ENCODE assay signal across 27 mouse cellular contexts in the genomic region with DNA sequence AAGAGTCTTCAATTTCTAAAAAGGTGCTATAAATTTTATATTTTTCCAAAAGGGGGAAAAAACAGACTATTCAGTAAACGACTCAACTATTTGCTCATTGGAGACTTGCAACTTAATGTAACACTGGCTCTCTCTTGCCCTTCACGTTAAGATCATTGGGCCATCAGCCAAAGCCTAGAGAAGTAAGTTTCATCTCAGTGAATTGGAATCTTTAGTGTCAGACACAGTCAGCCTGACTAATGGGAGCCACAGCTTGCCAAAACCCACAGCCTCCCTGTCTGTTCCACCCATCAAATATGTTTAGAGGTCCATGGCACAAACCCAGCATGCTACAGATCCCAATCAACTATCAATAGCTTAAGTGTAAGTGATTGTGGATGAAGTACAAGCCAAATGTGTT.
DNase-seq lines count a peak whose midpoint lies in the region; ATAC-seq and TF ChIP-seq lines count a peak whose summit lies in the region.
"Had no signal": no experiment of that assay in that cellular context is flagged by ENCODE, and none has a peak within 500 bp of the region (broad histone marks: within the 10 kb centered on the region; RNA-seq: fewer than 3 reads in every experiment).

No protein-coding gene starts in this region.

- no peak for TF ChIP-seq CTCF in intestine, postnatal 0 days (IDR thresholded peaks at IDR 0.05; ENCODE audit: low read depth)

- peak; percentile 2 for DNase-seq in gastrocnemius, adult 18-20 months (ENCODE audit: low spot score)
- no peak for DNase-seq in gastrocnemius, postnatal 25 days
- peak; percentile 82 for DNase-seq in Muller cell, postnatal 12 days (ENCODE audit: inconsistent ontology term)
- DNase-seq in embryonic facial prominence, embryonic 14.5 days (ENCODE audit: low spot score): peak; percentile 71
- DNase-seq in layer of hippocampus, adult 9-11 months: no peak
- no peak for DNase-seq in liver, embryonic 11.5 days (ENCODE audit: low spot score)
- DNase-seq: adrenal gland, postnatal 25 days; cerebellum, adult 18-20 months; cerebellum, postnatal 10 days; gastrocnemius, postnatal 36 days; heart, adult 18-20 months; kidney, adult 18-20 months; lung, embryonic 14.5 days; lung, postnatal 14 days; right cerebral cortex, adult 18-20 months; spleen, adult 18-20 months; thymus, postnatal 14 days had no signal

- no peak overlapping the region for H3K4me3 ChIP-seq in embryonic facial prominence, embryonic 14.5 days (ENCODE audit: low read depth, low read length)
- H3K4me3 ChIP-seq in intestine, postnatal 0 days (ENCODE audit: low read depth, low read length): no peak overlapping the region
- no peak overlapping the region for H3K4me3 ChIP-seq in liver, embryonic 11.5 days (ENCODE audit: low read depth, low read length)
- H3K4me3 ChIP-seq: forebrain, embryonic 10.5 days; heart, embryonic 12.5 days; limb, embryonic 12.5 days; liver, embryonic 15.5 days; midbrain, embryonic 10.5 days; midbrain, embryonic 15.5 days had no signal

- WGBS in embryonic facial prominence, embryonic 14.5 days: 60% methylated on average over 2 of the region's 2 CpGs
- 56% methylated on average over 2 of the region's 2 CpGs for WGBS in intestine, postnatal 0 days
- 73% methylated on average over 2 of the region's 2 CpGs for WGBS in liver, embryonic 11.5 days

- peaks cover 8% of the 10 kb centered on the region for H3K27me3 ChIP-seq in embryonic facial prominence, embryonic 14.5 days (replicated peaks; ENCODE audit: control insufficient read depth, insufficient read depth, low read length)
- H3K27me3 ChIP-seq in intestine, postnatal 0 days (replicated peaks; ENCODE audit: control insufficient read depth, insufficient read depth, low read length): no peaks in the 10 kb centered on the region
- H3K27me3 ChIP-seq in liver, embryonic 11.5 days (replicated peaks; ENCODE audit: control insufficient read depth, insufficient read depth, low read length): 0 out of 2 replicates have a peak, but pooled peaks cover 3% of the 10 kb centered on the region
- H3K27me3 ChIP-seq: CH12.LX; heart, embryonic 12.5 days; liver, embryonic 15.5 days had no signal

- H3K4me2 ChIP-seq in embryonic facial prominence, embryonic 14.5 days (ENCODE audit: low read depth, low read length): no peak overlapping the region
- H3K4me2 ChIP-seq in intestine, postnatal 0 days (replicated peaks; ENCODE audit: low read depth): no peak overlapping the region
- no peak overlapping the region for H3K4me2 ChIP-seq in liver, embryonic 11.5 days
- H3K4me2 ChIP-seq: heart, embryonic 12.5 days; hindbrain, embryonic 14.5 days; limb, embryonic 12.5 days; liver, embryonic 15.5 days; lung, embryonic 14.5 days; midbrain, embryonic 15.5 days had no signal

- H3K36me3 ChIP-seq in embryonic facial prominence, embryonic 14.5 days (ENCODE audit: control insufficient read depth, insufficient read depth, low read length): no peaks in the 10 kb centered on the region
- H3K36me3 ChIP-seq in intestine, postnatal 0 days (ENCODE audit: control insufficient read depth, insufficient read depth): no peaks in the 10 kb centered on the region
- H3K36me3 ChIP-seq in liver, embryonic 11.5 days (ENCODE audit: control insufficient read depth, insufficient read depth, low read length): no peaks in the 10 kb centered on the region
- H3K36me3 ChIP-seq: heart, embryonic 12.5 days; limb, embryonic 12.5 days; liver, embryonic 15.5 days; midbrain, embryonic 10.5 days; midbrain, embryonic 15.5 days had no signal

- no peaks in the 10 kb centered on the region for H3K9me3 ChIP-seq in embryonic facial prominence, embryonic 14.5 days (ENCODE audit: control insufficient read depth, low read length)
- no peaks in the 10 kb centered on the region for H3K9me3 ChIP-seq in intestine, postnatal 0 days (ENCODE audit: control insufficient read depth)
- no peaks in the 10 kb centered on the region for H3K9me3 ChIP-seq in liver, embryonic 11.5 days (ENCODE audit: control insufficient read depth, low read length)
- H3K9me3 ChIP-seq: forebrain, embryonic 10.5 days; heart, embryonic 12.5 days; limb, embryonic 12.5 days; liver, embryonic 15.5 days; midbrain, embryonic 10.5 days; midbrain, embryonic 15.5 days had no signal

- 0 out of 2 replicates have a peak, but pooled peaks cover 9% of the 10 kb centered on the region for H3K4me1 ChIP-seq in embryonic facial prominence, embryonic 14.5 days (ENCODE audit: control insufficient read depth, insufficient read depth, low read length)
- no peaks in the 10 kb centered on the region for H3K4me1 ChIP-seq in intestine, postnatal 0 days (replicated peaks; ENCODE audit: control insufficient read depth, insufficient read depth, low read length)
- no peaks in the 10 kb centered on the region for H3K4me1 ChIP-seq in liver, embryonic 11.5 days (replicated peaks; ENCODE audit: control insufficient read depth, insufficient read depth, low read length)
- H3K4me1 ChIP-seq: forebrain, embryonic 10.5 days; liver, embryonic 15.5 days; midbrain, embryonic 10.5 days; midbrain, embryonic 15.5 days had no signal

- no peak overlapping the region for H3K9ac ChIP-seq in embryonic facial prominence, embryonic 14.5 days (ENCODE audit: low read depth, low read length)
- no peak overlapping the region for H3K9ac ChIP-seq in intestine, postnatal 0 days (ENCODE audit: low read depth, low read length)
- H3K9ac ChIP-seq in liver, embryonic 11.5 days (ENCODE audit: low read depth, low read length): no peak overlapping the region
- H3K9ac ChIP-seq: heart, embryonic 12.5 days; hindbrain, embryonic 14.5 days; limb, embryonic 12.5 days; liver, embryonic 15.5 days; lung, embryonic 14.5 days; midbrain, embryonic 15.5 days had no signal

- no peak for ATAC-seq in embryonic facial prominence, embryonic 14.5 days (ENCODE audit: low read depth)
- ATAC-seq in intestine, postnatal 0 days: no peak
- ATAC-seq in liver, embryonic 11.5 days (replicated peaks; ENCODE audit: low FRiP score): no peak
- ATAC-seq: inflammation-experienced regulatory T-cells, adult 6 months; midbrain, embryonic 15.5 days had no signal

- H3K27ac ChIP-seq in embryonic facial prominence, embryonic 14.5 days (replicated peaks; ENCODE audit: low read depth, low read length): no peak overlapping the region
- no peak overlapping the region for H3K27ac ChIP-seq in intestine, postnatal 0 days (ENCODE audit: low read depth, low read length)
- no peak overlapping the region for H3K27ac ChIP-seq in liver, embryonic 11.5 days (ENCODE audit: low read depth, low read length)
- H3K27ac ChIP-seq: forebrain, embryonic 10.5 days; hindbrain, embryonic 14.5 days; limb, embryonic 12.5 days; liver, embryonic 15.5 days; midbrain, embryonic 10.5 days; midbrain, embryonic 15.5 days had no signal

Comparison
In these comparisons a context has a peak if more than half of its experiments do, and no peak if none do; other contexts are left out.
1. DNase-seq: peak in gastrocnemius, adult 18-20 months (single experiment), Muller cell, postnatal 12 days (single experiment) and embryonic facial prominence, embryonic 14.5 days (single experiment); none in gastrocnemius, postnatal 25 days (single experiment), layer of hippocampus, adult 9-11 months (single experiment) and liver, embryonic 11.5 days (single experiment).